Mouse (Mus musculus) embryo, embryonic 11.5 days (tissue): Measurements from ENCODE around the gene Fscn2.
"Not testable (repeated sequence)": the region's sequence is repeated elsewhere in the genome, so short reads cannot be mapped to it uniquely, and the experiment has no call there.

ENCODE experiments used
- DNase-seq: peaks from one replicate; pipeline ENCODE4 v3.0.0-alpha.2; 2012; ENCODE audit warnings: low read depth, low spot score

Gene Fscn2

DNA sequence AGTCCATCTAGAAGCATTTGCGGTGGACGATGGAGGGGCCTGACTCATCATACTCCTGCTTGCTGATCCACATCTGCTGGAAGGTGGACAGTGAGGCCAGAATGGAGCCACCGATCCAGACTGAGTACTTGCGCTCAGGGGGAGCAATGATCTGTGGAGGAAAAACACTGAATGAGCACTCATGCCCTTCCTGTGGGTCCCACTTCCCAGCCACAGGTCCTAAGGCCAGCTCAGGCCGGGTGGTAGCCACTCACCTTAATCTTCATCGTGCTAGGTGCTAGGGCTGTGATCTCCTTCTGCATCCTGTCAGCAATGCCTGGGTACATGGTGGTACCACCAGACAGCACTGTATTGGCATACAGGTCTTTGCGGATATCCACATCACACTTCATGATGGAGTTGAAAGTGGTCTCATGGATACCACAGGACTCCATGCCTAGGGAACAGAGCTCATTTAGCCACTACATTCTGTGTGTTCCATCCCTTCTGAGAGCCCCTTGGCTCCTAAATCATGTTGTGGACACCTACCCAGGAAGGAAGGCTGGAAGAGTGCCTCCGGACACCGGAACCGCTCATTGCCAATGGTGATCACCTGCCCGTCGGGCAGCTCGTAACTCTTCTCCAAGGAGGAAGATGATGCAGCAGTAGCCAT is 14.8 kb upstream of the Fscn2 start:
- DNase-seq = not testable (repeated sequence)

DNA sequence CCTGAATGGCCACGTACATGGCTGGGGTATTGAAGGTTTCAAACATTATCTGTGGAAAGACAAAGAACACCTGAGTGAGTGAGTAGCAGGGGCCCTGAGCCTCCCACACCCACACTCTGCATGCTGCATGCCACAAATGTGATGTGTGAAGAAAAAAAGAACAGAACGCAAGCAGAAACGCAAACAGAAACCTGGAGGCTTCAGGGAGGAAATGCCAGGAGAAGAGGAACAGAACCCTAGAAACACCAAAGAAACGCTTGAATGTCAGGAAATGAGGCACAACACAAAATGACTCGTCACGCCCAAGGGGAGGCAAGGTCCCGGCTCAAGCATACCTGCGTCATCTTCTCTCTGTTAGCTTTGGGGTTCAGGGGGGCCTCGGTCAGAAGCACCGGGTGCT is 14.0 kb upstream of the Fscn2 start:
- DNase-seq = no peak

DNA sequence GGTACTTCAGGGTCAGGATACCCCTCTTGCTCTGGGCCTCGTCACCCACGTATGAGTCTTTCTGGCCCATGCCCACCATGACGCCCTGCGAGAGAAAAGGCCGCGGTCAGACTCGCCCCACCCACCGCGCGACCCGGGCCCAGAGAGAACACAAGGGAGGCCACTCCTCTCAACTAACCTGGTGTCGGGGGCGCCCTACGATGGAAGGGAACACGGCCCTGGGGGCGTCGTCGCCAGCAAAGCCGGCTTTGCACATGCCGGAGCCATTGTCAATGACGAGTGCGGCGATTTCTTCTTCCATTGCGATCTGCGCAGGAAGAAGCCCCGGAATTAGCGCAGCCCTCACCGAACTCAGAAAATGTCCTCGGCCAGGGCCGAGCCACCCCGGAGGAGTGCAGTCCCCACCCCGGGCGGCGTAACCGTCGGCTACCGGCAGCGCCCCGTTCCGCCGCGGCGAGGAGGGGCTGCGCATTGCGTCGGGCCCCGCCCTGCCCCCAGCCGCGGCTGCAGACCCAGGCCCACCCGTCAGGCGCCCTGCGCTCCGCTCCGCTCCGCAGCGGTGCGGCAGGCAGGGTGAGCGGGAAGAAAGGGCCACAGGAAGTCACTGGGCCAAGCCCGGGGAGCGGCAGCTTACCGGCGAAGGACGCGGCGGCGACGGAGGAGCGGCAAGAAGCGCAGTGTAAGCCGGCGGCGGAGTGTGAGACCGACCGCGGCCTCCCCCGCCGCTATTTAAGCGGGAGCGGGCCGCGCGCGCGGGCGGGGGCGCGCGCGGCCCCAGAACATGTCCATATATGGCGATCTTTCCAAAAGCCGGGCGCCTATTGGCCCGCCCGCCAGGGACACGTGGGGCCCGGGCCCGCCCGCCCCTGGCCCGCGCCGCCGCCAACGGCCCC is 13.3 kb upstream of the Fscn2 start, which contains the start of gene Actg1:
Actg1 (minus strand) TSS at position 752 of the 893 bp plus-strand sequence.
- peak; percentile 75 for DNase-seq

DNA sequence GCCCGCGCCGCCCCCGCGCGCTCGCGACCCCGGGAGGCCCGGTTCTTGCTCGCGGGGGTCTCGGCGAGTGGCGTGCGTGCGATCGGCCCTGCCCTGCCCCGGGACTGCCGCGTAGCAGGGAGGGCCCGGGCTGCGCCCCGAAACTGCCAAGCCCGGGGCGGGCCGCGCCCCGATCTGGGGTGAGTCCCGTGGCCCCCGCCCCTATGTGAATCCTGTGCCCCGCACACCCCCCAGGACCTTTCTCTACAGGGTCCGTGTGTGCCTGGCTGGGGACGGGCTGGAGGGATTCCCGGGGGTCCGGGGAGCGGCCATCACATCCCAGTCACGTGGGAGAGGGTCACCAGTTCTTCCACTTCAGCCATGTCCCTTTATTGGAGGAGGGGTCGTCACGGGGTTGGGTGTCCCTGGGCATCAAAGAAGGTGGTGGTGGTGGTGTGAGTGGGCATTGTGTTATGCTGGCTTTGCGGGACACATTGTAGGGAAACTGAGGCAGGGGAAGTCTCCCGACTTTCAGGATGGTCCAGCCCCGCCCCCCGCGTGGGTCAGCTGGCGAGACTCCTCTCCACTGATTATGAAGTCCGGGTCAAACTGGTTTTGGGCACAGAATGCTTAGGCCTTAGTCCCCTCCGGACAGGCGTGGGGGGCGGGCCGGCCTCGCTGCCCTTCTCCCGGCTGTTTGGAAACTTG is 12.5 kb upstream of the Fscn2 start:
- no peak for DNase-seq

DNA sequence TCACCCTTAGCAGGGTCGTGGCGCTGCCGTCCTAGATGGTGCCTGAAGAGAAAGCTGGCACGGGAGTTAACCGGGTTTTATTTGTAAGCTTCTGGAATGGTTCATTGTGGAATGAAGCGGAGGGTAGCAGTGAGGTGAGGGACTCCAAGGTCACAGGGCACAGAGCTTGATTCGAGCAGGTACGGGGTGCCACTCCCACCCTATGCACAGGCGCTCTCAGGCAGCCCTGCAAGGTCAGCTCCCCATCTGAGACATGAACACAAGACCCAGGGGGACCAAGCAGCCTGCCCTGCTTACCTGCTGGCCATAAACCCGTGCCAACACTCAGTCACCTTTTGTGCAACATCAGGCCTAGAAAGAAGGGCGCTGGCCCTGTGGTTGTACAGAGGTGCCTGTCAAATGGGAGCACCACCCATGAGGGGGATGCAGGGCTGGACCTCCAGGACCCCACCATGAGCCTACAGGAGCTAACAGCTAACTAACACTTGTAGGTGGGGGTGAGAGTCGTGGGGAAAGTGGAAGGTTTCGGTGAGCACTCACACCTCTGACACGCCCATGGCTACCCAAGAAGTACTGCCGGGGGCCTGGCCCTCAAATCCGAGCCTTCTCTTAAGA is 11.9 kb upstream of the Fscn2 start:
- DNase-seq = no peak

DNA sequence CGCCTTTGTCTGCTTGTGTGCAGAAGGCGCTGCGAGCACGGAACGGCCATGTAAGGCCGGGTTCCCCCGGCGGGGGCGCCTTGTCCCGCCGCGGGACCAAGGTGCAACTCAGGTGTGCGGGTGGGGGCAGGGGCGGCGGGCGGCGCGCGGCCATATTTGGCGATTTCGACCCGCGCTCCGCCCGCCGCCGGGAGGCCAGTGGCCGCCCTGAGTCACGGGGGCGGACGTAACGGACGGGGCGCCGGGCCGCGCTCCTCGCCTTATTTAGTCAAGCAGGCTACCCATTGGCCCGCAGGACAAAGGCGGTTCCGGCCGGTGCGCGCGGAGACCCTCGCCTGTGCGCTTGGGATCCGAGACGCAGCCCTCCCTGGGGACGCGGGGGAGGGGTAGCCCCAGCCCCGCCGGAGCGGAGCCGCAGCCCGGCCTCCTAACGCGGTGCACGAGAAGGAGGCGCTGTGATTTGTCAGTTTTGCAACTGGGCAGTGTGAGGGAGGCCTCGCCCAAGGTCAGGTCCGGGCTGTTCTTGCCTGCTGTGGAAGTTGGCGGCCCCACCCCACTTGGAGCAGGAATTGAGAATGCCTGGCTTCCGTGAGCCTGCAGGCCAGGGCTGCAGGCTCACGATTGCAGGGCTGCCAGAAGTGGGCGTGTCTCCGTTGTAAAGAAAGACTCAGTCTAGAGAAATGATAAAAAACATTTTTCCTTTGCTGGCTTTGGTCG is 11.2 kb upstream of the Fscn2 start:
- peak; percentile 89 for DNase-seq

DNA sequence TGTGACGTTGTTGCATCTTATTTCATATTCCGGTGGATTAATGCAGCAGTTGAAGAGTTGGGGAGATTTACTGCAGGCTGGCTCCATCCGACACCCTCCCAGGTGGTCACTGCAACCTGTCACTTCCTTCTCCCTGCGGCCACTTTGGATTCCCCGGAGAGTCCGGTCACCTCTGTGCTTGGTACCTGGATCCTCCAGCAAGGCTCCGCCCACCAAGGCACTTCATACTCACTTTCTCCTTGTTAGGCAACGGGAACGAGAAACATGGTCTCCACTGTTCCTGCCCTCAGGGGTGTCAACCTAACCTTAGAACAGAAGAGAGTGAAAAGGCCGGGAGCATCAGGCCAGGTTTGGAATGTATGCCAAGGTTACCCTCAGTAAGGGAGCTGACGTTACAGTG is 10.6 kb upstream of the Fscn2 start:
- no peak for DNase-seq

DNA sequence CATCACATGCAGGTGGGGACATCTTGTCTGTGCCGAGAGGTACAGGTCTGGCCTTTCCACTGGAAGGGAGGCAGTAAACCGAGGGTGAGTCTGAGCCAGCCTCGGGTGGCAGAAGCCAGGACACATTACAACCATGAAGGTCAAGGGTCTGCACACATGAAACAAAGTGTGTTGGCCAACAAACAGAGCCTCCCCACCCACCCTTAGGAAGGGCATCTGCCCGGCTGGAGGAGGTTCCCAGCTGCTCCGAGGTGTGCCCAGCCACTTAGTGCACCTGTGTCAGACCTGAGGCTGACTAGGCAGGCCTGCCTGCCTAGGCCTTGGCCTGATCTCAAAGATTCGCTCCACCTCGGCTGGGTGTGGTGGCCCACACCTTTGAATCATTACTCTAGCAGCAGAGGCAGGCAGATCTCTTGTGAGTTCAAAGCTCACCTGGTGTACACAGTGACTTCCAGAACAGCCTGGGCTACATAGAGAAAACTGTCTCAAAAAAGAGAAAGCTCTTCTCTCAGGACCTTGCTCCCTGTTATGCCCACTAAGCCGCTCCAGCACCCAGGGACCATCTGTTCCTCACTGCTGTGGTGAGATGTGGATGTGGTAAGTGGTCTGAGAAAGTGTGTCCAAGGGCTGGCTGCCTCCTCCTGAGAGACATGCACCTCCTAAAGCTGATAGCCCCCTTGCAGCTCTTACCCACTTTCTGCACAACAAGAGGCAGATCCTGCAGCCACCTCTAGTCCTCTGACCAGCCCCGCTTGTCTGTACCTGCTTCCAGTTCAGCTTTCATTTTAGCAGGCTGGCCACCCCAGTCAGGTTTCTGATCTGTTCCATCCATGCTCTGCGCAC is 9.9 kb upstream of the Fscn2 start:
- DNase-seq = no peak

DNA sequence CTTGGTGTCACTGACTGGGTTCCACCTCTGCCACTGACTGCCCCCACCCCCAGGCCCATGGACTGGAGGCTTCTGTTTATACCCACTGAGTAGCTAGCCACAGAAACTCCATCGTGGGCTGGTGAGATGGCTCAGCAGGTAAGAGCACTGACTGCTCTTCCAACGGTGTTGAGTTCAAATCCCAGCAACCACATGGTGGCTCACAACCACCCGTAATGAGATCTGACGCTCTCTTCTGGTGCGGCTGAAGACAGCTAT is 9.3 kb upstream of the Fscn2 start:
- DNase-seq = not testable (repeated sequence)

DNA sequence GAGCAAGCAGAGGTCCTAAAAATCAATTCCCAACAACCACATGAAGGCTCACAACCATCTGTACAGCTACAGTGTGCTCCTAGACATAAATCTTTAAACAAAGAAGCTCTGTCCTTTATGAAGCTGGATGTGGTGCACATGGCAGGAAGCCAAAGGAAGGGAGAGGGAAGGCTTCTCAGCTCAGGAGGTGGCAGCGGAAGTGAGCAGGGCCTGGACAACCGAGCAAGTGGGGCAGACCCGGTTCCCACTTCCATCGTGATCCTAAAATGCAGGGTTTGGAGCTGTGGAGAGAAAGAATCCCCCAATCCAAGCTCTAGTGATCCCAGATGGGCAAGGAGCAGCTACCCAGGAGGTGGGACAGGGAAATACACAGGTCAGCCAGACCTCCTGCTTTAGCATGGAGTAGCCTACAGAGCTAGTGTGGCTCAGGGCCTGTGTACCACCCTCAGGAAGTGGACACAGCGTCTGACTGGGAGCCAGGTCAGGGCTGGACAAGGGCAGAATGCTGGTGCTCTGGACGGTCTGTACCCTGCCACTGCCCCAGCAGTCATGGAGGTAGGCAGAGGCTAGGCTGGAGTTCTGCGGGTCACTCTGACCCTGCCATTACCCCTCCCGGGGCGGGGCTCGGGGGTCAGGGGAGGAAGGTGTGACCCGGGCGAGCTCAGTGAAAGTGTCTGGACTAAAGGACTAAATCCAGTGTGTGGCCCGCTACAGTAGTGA is 8.6 kb upstream of the Fscn2 start:
- DNase-seq = no peak

DNA sequence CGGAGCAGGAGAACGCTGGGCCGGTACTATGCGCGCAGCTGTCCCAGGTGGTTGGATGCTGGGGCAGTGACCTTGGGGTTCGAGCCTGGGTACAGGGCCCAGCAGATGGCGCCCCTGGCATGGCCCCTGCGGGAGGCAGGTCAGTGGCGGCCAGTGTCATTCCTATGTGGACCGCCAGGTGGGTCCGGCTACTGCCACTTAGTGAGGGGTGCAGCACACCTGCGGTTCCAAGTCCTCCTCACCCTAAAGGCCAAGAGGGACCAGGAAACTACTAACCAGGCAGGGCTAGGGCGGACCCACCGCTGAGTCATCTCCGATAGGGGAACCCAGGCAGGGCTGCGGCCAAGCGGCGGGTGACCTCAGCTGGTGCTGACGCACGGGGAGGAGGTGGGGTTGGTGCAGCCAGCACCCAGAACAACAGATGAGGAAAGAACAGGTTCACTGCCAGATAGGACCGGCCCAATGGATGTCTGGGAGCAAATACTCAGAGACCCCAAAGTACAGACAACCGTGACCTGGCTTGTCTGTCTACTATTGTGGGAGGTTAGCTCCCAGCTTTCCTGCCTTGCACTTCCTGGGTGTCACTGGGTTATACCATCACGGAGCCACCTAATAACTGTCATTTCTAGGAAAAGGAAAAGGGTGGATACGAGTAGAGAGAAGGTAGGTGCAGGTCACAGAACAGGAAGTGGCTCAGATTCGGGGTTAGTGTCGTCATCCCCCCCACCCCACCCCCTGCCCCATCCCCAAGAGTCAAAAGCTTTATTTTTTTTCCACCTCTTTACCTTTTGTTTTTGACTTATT is 7.6 kb upstream of the Fscn2 start:
- DNase-seq = no peak

DNA sequence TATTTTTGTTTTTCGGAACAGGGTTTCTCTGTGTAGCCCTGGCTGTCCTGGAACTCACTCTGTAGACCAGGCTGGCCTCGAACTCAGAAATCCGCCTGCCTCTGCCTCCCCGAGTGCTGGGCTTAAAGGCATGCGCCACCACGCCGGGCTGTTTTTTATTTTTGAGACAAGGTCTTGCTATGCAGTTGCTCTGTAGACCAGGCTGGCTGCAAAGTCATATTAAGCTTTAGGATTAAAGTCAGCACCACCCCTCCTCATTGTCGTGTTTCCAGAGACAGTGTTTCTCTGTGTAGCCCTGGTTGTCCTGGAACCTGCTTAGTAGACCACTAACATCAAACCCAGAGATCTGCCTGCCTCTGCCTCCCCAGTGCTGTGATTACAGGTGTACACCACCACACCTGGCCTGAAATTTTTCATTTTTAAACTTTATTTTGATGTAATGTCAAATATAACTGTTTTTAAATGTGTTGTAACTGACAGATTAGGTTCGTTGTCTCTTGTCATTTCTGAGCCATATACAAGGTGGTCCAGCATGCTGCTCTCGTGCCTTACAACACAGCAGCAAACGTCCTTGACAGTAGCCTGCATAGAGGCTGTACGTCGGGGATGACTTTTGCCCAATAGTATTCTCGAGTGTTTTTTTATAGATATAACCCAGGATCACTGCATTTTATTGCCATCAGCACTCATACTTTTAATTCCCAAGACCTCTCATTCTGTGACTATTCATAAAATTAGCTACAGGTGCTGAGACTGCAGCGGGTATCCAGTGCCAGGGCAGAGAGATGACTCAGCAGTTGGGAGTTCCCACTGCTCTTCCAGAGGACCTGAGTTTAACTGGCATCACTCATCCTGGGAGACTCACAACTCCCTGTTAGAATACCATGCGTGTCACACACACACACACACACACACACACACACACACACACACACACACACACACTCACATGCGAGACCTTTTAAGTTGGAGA is 6.7 kb upstream of the Fscn2 start:
- no peak for DNase-seq

DNA sequence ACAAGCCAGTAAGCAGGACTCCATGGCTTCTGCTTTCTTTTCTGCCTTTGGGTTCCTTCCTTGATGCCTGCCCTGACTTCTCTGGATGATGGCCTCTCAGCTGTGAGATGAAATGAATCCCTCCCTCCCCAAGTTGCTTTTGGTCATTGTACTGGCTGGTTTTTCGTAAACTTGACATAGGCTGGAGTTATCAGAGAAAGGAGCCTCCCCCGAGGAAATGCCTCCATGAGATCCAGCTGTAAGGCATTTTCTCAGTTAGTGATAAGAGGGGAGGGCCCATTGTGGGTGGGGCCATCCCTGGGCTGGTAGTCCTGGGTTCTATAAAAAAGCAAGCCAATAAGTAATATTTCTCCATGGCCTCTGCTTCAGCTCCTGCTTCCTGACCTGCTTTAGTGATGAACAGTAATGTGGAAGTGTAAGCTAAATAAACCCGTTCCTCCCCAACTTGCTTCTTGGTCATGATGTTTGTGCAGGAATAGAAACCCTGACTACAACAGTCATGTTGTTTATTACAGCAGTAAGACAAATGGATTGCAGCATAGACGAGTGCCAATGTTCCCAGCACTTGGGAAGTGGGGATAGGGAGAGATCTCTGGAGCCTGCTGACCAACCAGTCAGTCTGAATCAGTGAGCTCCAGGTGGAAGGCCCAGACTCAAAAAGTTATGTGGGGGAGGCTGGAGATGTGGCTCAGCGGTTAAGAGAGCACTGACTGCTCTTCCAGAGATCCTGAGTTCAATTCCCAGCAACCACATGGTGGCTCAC is 5.9 kb upstream of the Fscn2 start:
- DNase-seq = no peak

DNA sequence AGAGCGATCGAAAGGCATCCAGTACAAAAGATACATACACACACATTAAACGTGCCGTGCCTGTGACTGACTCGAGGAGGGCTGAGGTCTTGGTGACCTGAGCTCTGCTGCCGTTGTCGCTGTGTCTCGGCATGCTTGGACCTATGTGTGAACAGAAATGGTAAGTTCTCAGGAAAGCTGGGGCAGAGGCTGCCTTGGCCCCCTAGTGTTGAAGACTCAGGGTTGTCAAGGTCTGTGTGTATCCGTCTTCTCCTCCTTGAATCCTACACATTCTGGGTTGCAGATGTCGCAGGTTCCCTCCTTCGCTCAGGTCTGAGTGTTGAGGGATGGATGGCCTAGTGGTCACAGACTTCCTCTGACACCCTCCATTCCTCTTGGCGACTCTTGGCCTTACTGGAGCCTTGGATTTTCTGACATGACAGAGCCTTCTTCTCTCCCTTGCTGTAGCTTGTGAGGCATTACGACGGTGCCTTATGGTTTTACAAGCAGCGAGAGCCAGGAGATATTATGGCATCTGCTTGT is 5.0 kb upstream of the Fscn2 start:
- DNase-seq = no peak

DNA sequence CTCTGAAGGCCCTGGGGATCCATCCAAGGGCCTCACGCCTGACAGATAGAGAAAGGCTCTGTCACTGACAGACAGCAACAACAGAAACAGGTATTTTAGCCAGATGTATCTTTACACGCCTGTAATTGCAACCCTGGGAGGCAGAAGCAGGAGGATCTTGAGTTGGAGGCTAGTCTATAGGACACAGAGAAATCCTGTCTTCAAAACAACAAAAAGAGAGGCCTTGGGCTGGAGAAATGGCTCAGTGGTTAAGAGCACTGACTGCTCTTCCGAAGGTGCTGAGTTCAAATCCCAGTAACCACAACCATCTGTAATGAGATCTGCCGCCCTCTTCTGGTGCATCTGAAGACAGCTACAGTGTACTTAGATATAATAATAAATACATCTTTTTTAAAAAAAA is 4.4 kb upstream of the Fscn2 start:
- no peak for DNase-seq

DNA sequence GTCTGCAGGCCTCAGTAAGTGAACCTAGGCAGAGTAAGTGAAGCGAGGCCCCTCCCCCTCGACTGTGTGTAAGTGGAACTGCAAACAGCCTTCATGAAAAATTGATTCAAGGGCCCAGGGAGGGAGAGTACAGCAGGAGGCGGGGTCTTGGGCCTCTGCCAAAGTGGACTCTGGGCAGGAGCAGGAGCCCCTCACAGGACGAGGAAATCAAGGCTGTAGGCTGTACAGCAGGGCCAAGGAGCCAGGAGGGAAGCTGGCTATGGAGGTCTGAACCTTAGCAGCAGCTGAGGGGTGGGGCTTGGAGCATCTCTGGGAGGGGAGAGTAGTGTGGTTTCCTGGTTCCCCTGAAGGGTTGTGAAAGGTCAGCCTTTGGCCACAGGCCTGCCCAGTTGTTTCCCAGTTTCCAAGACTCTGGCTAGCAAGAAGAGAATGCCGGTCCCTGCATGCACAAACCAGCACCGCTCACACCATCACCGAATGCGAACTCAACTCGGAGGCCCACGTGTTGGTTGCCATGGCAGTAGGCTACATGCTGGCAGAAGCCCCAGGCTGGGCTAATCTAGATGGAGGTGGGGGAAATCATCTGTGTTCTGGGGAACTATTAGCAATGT is 3.4 kb upstream of the Fscn2 start:
- DNase-seq = no peak

DNA sequence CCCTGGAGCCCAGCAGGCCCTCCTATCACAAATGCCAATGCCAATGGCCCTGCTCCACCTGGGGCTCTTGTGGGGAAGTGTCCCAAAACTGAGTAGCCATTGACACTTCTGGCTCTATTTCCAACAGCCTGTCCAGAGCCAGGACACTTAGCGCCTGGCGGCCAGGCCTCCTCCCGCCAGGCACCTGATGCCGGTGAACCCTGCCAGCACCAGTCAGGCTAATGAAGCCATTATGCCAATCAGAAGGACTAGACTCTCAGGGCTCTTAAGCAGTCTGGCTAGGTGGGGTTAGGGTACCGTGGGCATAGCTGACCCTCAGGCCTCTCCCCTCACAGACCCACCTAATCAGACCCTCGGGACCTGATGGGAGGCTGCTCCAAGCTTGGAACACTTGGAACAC is 1.9 kb upstream of the Fscn2 start:
- no peak for DNase-seq
